Mouse (Mus musculus): ENCODE data around the gene Slc35f3. TPM values are rescaled to one million over a fixed set of nuclear protein-coding genes. Genes with fewer than 3 reads are reported as not detected.

Slc35f3 gene
- polyA plus RNA-seq, 1 experiment, result 0.91 TPM

DNA sequence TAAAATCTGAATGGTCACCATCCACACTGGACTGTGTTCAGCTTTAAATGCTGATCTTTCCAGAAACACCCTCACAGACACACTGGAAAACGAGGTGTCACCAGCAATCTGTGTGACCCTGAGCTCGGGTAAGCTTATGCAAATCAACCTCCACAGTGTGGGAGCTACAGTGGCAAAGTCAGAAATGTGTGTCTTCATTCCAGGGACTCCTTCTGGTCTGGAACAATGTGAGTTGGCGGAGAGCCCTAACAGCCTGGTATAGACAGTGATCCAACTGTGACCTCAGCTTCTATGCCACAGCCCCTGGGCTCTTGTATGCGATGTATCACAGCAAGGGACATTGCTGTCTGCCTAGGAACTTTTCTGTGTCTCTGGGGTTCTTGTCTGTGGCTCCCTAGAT lies 25.3 kb upstream of the Slc35f3 start:
- H3K4me3 ChIP-seq (replicated peaks; ENCODE audit: extremely low read depth, low read depth, low read length), result no peak overlapping the region
- H3K4me1 ChIP-seq (ENCODE audit: control insufficient read depth, insufficient read depth, low read length), result no peaks in the 10 kb centered on the region
- no peak for TF ChIP-seq POLR2A (IDR thresholded peaks at IDR 0.05; ENCODE audit: borderline replicate concordance, extremely low read depth, low read depth, low read length)
- TF ChIP-seq CTCF (IDR thresholded peaks at IDR 0.05; ENCODE audit: insufficient read depth, low read length), result no peak
- WGBS, result 49% methylated on average over 4 of the region's 4 CpGs
- DNase-seq, result no peak

DNA sequence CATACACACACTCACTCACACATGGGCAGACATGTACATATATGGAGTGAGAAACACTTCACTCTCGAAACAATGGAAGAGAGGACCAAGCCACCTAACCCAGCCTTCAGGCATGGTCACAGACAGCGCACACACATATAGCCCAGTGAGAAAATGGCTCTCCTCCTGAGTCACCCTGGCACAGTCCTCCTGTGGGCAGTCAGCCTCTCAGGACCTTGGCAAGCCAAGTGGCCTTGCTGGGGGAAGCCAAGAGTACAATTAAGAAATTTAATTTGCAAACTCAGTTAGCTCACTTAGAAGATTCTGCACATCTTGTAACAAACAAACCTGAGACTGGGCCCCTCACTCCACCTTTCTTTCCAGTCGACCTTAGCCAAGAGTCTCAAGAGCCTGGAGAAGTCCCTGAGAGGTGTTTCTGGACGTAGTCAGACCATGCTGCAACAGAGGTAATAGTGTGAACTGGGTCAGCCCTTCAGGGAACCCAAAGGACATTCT lies 23.4 kb upstream of the Slc35f3 start:
- Histone ChIP-seq H3K4me1 (ENCODE audit: control insufficient read depth, insufficient read depth, low read length) (no peaks in the 10 kb centered on the region), H3K4me3 (replicated peaks; ENCODE audit: extremely low read depth, low read depth, low read length) (no peak overlapping the region)
- TF ChIP-seq CTCF (IDR thresholded peaks at IDR 0.05; ENCODE audit: insufficient read depth, low read length) (no peak), POLR2A (IDR thresholded peaks at IDR 0.05; ENCODE audit: borderline replicate concordance, extremely low read depth, low read depth, low read length) (no peak)
- no peak for DNase-seq
- 48% methylated on average over 4 of the region's 4 CpGs for WGBS

- no peaks in the 10 kb centered on the region for H3K4me1 ChIP-seq (ENCODE audit: control insufficient read depth, insufficient read depth, low read length)
- H3K4me3 ChIP-seq (replicated peaks; ENCODE audit: extremely low read depth, low read depth, low read length), result no peak overlapping the region
- 71% methylated on average over 4 of the region's 4 CpGs for WGBS
- no peak for DNase-seq
- TF ChIP-seq POLR2A (IDR thresholded peaks at IDR 0.05; ENCODE audit: borderline replicate concordance, extremely low read depth, low read depth, low read length) (no peak), CTCF (IDR thresholded peaks at IDR 0.05; ENCODE audit: insufficient read depth, low read length) (no peak)
These were observed 22.5 kb upstream of the Slc35f3 start for GRCm38 (mm10) chr8:126275886-126276285.

DNA sequence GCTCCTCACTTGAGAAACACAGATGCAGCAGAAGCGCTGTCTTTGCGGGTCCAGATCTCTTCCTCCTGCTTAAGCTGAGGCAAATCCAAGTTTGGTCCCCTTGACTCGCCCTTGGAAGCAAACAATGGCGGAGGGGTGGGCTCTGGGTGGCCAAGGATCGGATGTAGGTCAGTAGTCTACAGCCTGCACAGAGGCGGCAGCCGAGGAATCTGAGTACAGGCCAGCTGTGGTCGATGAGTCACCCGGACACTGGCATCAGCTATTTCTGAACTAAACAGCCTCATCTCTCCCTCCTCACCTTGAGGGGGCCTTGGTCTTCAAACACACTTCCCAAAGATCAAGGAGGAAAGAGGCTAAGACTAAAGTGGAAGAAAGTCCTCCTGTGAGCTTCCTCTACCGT lies 6.4 kb upstream of the Slc35f3 start:
- TF ChIP-seq POLR2A (IDR thresholded peaks at IDR 0.05; ENCODE audit: borderline replicate concordance, extremely low read depth, low read depth, low read length) (no peak), CTCF (IDR thresholded peaks at IDR 0.05; ENCODE audit: insufficient read depth, low read length) (no peak)
- Histone ChIP-seq H3K4me3 (replicated peaks; ENCODE audit: extremely low read depth, low read depth, low read length) (no peak overlapping the region), H3K4me1 (ENCODE audit: control insufficient read depth, insufficient read depth, low read length) (no peaks in the 10 kb centered on the region)
- no peak for DNase-seq
- 71% methylated on average over 10 of the region's 10 CpGs for WGBS

DNA sequence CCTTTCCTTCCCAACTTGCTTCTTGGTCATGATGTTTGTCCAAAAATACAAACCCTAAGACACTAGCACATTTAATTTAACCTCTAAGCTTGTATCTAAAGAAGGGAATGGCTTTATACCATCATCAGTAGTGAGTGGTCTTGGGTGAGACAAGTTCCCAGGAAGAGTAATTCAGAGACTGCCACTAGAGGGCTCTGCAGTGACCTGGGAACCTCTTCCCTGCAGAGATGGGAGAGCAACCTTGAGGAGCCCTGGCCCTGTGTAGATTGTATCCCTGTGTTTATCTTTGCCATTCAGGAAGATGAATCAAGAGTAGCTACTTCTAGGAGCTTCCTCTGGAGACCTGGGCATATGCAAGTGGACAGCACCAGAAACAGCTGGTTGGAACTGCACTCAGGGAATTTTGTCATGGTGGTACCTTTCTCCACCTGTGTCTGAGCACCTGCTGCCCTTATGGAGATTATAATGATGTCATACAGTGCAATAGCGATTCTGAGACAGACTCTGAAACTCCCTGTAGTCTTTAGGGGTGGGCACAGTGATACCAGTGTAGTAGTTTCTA lies 993 bp upstream of the Slc35f3 start:
- 23% methylated on average over 1 of the region's 1 CpGs for WGBS

GRCm38 (mm10) chr8:126299333-126299732 lies 975 bp downstream of the Slc35f3 start:
- Histone ChIP-seq H3K4me1 (ENCODE audit: control insufficient read depth, insufficient read depth, low read length) (no peaks in the 10 kb centered on the region), H3K4me3 (replicated peaks; ENCODE audit: extremely low read depth, low read depth, low read length) (no peak overlapping the region)
- TF ChIP-seq CTCF (IDR thresholded peaks at IDR 0.05; ENCODE audit: insufficient read depth, low read length) (no peak), POLR2A (IDR thresholded peaks at IDR 0.05; ENCODE audit: borderline replicate concordance, extremely low read depth, low read depth, low read length) (no peak)
- 18% methylated on average over 7 of the region's 7 CpGs for WGBS
- no peak for DNase-seq

More for the DNA sequence above, 993 bp upstream of the Slc35f3 start:
- H3K4me3 ChIP-seq (replicated peaks; ENCODE audit: extremely low read depth, low read depth, low read length), result no peak overlapping the region
- no peaks in the 10 kb centered on the region for H3K4me1 ChIP-seq (ENCODE audit: control insufficient read depth, insufficient read depth, low read length)
- TF ChIP-seq POLR2A (IDR thresholded peaks at IDR 0.05; ENCODE audit: borderline replicate concordance, extremely low read depth, low read depth, low read length), result no peak
- TF ChIP-seq CTCF (IDR thresholded peaks at IDR 0.05; ENCODE audit: insufficient read depth, low read length), result peak; percentile 67
- DNase-seq, result peak; percentile 17

GRCm38 (mm10) chr8:126300350-126300749 lies 2.0 kb downstream of the Slc35f3 start:
- no peak for DNase-seq
- Histone ChIP-seq H3K4me1 (ENCODE audit: control insufficient read depth, insufficient read depth, low read length) (no peaks in the 10 kb centered on the region), H3K4me3 (replicated peaks; ENCODE audit: extremely low read depth, low read depth, low read length) (no peak overlapping the region)
- TF ChIP-seq CTCF (IDR thresholded peaks at IDR 0.05; ENCODE audit: insufficient read depth, low read length) (no peak), POLR2A (IDR thresholded peaks at IDR 0.05; ENCODE audit: borderline replicate concordance, extremely low read depth, low read depth, low read length) (no peak)
- 81% methylated on average over 5 of the region's 5 CpGs for WGBS

DNA sequence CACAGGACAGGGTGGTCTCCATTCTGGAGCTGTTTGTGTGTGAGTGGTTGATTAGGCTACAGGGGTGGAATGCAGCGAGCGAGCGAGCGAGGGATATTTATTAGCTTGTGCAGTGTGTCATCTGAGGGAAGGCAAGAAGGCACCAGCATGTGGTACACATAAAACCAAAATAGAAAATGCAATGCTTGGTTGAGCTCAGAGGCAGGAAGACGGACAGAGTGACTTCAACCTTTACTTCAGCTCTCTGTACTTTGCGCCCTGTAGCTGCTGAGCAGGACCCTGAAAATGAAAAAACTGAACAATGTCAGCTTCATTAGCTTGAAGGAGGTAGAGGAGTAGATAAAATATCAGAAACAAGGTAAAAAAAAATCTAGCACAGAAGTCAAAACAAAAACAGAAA lies 3.2 kb downstream of the Slc35f3 start:
- TF ChIP-seq CTCF (IDR thresholded peaks at IDR 0.05; ENCODE audit: insufficient read depth, low read length), result no peak
- no peak for TF ChIP-seq POLR2A (IDR thresholded peaks at IDR 0.05; ENCODE audit: borderline replicate concordance, extremely low read depth, low read depth, low read length)
- Histone ChIP-seq H3K4me1 (ENCODE audit: control insufficient read depth, insufficient read depth, low read length) (no peaks in the 10 kb centered on the region), H3K4me3 (replicated peaks; ENCODE audit: extremely low read depth, low read depth, low read length) (no peak overlapping the region)
- DNase-seq, result no peak
- 88% methylated on average over 6 of the region's 6 CpGs for WGBS

- TF ChIP-seq POLR2A (IDR thresholded peaks at IDR 0.05; ENCODE audit: borderline replicate concordance, extremely low read depth, low read depth, low read length), result no peak
- TF ChIP-seq CTCF (IDR thresholded peaks at IDR 0.05; ENCODE audit: insufficient read depth, low read length), result no peak
- no peak for DNase-seq
- 82% methylated on average over 9 of the region's 9 CpGs for WGBS
These were observed 8.8 kb downstream of the Slc35f3 start for GRCm38 (mm10) chr8:126307164-126307563.

DNA sequence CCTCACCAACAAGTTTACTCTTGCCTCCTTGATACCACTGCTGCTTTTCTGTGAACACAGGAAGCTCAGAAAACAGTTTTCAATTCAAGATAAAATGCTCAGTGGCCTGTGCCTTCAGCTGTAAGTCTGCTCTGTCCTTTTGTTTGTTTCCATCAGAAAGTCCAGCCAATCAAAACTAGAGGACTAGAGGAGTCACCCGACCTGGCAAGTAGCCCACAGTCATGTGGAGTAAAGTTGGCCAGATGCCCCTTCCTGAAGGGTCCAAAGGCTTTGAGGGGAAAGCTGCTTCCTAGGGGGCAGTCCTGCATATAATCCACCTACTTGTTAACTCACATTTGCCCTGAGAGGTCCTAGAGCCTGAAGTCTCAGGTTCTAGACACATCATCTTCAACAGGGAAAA lies 10.7 kb downstream of the Slc35f3 start:
- Histone ChIP-seq H3K4me1 (ENCODE audit: control insufficient read depth, insufficient read depth, low read length) (peaks cover 2% of the 10 kb centered on the region), H3K4me3 (replicated peaks; ENCODE audit: extremely low read depth, low read depth, low read length) (no peak overlapping the region)
- peak; percentile 10 for DNase-seq
- WGBS, result 10% methylated on average over 1 of the region's 1 CpGs
- TF ChIP-seq CTCF (IDR thresholded peaks at IDR 0.05; ENCODE audit: insufficient read depth, low read length) (no peak), POLR2A (IDR thresholded peaks at IDR 0.05; ENCODE audit: borderline replicate concordance, extremely low read depth, low read depth, low read length) (no peak)

More at GRCm38 (mm10) chr8:126307164-126307563, 8.8 kb downstream of the Slc35f3 start:
- peaks cover 2% of the 10 kb centered on the region for H3K4me1 ChIP-seq (ENCODE audit: control insufficient read depth, insufficient read depth, low read length)
- no peak overlapping the region for H3K4me3 ChIP-seq (replicated peaks; ENCODE audit: extremely low read depth, low read depth, low read length)
